Comparison of ENCODE assay signal across 12 mouse cellular contexts in the genomic region with DNA sequence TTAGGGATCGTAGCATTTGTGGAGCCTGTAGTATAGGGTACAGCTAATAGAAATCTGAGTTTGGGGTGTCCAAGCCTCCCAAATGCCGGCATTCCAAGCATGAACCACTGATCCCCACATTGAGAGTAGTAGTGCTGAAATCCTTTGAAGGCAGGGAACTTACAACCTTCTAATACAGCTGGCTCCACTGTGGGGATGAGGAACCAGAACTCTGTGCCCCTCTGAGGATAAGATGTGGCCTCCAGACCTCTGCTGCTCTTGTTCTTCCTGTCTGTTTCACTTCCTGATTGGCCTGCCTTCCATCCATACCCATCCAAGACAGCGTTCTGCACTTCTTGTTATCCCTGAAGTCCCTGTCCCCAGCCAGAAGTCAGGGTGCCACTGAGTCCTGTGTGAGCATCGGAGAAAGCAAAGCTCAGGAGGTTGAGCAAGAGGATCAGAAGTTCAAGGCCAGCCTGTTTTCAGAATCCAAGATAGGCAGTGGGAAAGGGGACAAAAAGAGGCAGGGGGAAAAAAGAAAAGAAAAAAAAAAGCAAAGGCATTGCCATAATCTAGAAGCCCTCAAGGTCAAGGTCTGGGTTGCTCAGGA.
"Had no signal": no experiment of that assay in that cellular context is flagged by ENCODE, and none has a peak within 500 bp of the region (broad histone marks: within the 10 kb centered on the region; RNA-seq: fewer than 3 reads in every experiment).

No protein-coding gene starts in this region.

- H3K4me1 ChIP-seq: stomach, embryonic 15.5 days had no signal

- DNase-seq: kidney, postnatal 14 days; liver, embryonic 13.5 days; lung, adult 18-20 months; midbrain, embryonic 14.5 days; retina, postnatal 1 day; thymus, adult 2 months; thymus, postnatal 25 days had no signal

- H3K27ac ChIP-seq: kidney, embryonic 15.5 days; limb, embryonic 15.5 days; liver, embryonic 13.5 days; neural tube, embryonic 13.5 days; stomach, embryonic 15.5 days had no signal

- H3K9ac ChIP-seq: kidney, embryonic 15.5 days; limb, embryonic 15.5 days; liver, embryonic 13.5 days; neural tube, embryonic 13.5 days; stomach, embryonic 15.5 days had no signal

- H3K4me2 ChIP-seq: kidney, embryonic 15.5 days; limb, embryonic 15.5 days; liver, embryonic 13.5 days; neural tube, embryonic 13.5 days; stomach, embryonic 15.5 days had no signal

- H3K36me3 ChIP-seq: kidney, embryonic 15.5 days; limb, embryonic 15.5 days; liver, embryonic 13.5 days; neural tube, embryonic 13.5 days; stomach, embryonic 15.5 days had no signal

- H3K4me3 ChIP-seq: kidney, embryonic 15.5 days; limb, embryonic 15.5 days; liver, embryonic 13.5 days; megakaryocyte, embryonic 14.5 days; neural tube, embryonic 13.5 days; stomach, embryonic 15.5 days had no signal

- H3K9me3 ChIP-seq: kidney, embryonic 15.5 days; limb, embryonic 15.5 days; liver, embryonic 13.5 days; neural tube, embryonic 13.5 days; stomach, embryonic 15.5 days had no signal
